Mouse (Mus musculus) v-Abl transformed pro-B cells (cell line): ENCODE data around the gene Casc1.
"Not testable (repeated sequence)": the region's sequence is repeated elsewhere in the genome, so short reads cannot be mapped to it uniquely, and the experiment has no call there.

Experiments
- in situ Hi-C, 2 experiments: fragments of 400-800 bp; cut with MboI; formaldehyde crosslinking; loops; one replicate each; pipeline ENCODE4 v1.15.1; 2025; ENCODE audit not compliant: unreplicated experiment in 2 of 2

The Casc1 gene

DNA sequence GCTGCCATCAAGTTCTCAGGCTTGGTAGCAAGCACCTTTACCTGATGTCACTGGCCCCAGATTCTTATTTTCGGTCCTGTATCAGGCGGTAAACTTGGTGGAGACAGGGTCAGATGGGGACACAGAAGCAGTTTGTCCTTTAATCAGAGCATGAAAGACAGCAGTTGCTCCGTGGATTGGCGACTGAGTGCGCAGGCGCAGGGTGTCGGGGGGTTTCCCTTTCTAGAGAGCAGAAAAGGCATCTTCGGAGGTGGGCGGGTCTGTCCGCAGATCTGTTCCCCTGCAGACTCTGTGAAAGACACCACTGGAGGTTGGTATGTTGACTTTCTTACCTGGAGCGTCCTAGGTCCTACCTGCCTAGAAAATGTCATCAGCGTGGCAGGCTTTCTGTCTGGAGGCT, 69.0 kb downstream of the Casc1 start:
- in situ Hi-C loops, result no loop called here

DNA sequence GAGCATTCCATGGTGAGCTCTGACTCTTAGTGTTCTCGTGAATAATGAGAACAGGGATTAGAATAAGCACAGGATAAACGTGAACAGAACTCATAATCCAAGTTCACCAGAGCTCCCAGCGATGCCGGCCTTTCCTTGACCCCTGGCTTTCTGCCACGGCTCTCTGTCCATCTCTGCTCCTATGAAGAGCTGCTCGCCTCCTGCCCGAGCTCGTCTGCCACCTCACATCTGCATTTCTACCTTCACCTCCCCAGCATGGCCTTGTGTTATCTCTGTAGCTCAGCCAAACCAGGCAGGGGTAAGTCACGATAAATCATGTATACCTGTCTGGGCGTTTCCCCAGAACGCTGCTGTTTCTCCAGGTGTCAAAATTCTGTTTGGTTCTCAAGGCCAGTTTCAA, 70.1 kb downstream of the Casc1 start:
- in situ Hi-C loops, result no loop called here

DNA sequence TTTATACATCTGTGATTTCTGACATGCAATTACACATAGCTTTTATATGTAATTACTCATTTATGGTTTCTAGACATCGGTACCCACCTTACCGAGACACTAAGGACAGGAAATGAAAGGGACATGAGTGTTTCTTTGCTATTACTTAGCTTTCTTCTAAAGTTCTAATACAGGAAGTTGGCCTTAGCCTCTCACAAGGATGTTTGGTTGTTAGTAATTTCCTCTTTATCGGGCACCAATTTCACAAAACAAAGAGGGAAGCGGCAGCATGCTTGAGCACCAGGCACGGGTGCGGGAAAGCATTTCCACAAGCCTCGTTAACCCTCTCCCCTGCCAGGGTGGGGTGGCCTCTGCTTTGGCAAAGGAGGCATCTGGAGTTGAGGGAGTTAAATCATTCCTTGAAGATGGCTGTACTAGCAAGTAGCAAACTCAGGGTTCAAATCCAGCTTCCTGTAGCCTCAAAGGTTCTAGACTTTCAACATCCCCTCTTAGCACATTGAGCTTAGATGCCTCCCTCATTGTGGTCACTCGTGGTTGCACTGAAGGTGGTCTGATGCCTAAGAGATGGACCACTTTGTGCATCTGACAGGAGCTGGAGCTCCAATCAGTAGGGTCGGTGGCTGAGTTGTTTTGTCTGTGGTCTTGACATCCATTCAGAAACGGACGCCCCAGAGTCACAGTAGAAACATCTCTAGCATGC, 70.9 kb downstream of the Casc1 start:
- in situ Hi-C loops, result no loop called here

DNA sequence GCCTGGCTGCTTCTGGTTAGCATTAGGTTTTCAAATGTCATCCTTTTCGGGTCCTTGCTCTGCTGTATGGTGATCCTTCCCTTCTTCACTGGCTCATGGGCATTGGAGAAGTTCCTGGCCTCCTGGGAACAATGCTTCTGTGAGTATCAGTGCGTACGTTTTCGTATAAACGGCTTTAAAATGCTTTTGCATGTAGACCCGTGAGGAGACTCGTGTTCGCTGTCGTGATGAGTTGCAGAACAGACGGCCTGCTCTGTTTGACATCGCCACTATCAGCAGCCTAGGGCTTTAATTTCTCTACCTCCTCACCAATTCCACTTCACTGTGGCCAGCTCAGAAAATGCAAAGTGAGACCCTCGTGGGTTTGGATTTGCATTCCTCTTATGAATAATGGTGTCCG, 71.6 kb downstream of the Casc1 start:
- in situ Hi-C loops, result no loop called here

DNA sequence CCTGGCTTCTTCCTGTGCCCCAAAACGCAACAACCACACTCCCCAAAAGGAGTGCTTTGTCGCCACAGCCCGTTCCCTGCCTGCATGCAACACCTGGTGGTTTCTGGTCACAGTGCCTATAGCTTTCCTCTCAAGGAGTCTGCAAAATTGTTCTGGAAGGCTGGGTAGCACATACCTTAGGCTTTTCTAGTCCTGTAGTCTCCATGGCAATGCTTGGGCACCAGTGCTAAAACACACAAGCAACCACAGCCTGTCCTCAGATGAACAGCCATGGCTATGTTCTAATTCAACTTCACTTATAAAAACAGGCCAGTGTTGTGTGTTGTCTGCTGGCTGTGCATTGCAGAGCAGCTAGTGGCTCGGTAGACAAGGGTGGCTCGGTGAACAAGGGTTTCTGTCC, 74.0 kb downstream of the Casc1 start:
- in situ Hi-C loops, result no loop called here

DNA sequence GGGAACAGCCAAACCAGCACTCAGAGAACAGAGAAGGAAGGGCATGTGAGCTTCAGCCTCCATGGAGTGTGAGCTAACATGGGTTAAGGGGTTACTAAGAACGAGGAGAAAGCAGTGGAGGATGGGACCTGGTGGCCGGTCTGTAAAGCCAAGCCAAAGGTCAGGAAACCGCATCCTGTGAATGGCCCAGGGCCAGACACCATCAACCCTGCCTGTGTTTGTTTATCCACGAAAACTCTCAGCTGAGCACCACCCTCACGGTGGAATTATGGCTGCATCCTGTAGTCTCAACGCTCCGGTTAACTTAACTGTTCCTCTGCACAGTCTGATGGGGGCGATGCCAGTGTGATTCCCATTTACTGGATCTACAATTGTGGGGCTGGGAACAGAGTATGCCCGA, 75.0 kb downstream of the Casc1 start:
- in situ Hi-C loops, result no loop called here

DNA sequence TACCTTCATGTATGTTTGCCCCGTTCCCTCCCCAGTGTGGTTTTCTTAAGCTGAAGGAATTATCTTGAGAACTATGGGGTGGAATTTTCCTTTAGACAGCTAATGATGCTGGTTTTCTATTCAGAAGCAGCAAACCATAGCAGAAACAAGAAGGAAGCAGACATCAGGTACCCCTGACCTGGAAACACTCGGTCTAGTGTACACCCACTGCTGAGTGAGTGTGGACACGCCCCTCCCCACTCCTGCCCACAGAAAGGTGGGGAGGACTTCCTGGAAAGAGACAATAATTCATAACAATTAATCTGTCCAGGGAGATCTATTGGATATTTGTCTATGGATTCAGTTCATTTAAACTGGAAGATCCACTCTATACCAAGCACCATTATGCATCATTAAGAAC, 75.5 kb downstream of the Casc1 start:
- in situ Hi-C loops, result no loop called here

DNA sequence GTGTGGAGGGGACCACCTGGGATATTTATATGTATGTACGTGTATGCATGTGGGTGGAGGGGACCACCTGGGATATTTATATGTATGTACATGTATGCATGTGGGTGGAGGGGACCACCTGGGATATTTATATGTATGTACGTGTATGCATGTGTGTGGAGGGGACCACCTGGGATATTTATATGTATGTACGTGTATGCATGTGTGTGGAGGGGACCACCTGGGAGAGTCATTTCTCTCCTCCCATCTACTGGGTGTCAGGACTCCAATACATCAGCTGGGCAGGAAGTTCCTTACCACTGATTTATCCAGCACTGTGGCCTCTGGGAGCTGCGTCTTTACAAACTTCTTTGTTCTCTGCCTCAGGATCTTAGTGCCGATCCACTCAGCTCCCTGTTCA, 77.8 kb downstream of the Casc1 start:
- in situ Hi-C loops, result not testable (repeated sequence)

DNA sequence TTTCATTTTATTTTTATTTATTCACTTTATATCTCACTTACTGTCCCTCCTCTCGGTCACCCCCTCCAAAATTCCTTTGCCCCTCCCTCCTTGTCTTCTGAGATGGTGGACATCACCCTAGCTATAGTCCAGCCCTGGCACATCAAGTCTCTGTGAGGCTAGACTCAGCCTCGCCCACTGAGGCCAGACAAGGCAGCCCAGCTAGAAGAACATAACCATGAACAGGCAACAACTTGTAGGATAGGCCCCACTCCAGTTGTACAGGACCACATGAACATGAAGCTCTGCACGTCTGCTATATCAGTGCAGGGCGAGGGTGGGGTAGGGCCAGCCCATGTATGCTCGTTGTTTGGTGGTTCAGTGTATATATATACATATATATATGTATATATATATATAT, 78.8 kb downstream of the Casc1 start:
- in situ Hi-C loops, result no loop called here

DNA sequence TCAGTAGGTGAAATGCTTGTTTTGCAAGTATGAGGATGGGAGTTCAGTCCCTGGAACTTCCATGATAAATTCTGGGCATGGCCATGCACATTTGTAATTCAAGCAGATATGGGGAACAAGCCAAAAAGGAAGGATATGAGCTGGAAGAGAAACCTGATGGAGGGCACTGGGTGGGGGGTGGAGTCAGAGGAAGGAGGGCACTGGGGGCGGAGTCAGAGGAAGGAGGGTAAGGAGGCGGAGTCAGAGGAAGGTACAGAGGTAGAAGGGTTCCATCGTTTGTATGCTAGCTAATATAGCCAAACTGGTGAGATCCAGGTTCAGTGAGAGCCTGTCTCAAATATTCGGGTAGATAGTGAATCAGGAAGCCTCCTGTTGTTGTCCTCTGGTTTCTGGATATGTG, 81.2 kb downstream of the Casc1 start:
- in situ Hi-C loops, result loop anchor here (5.0 to 10.0 kb wide), 2 partner anchors 37 to 725 kb away; no protein-coding TSS in a partner anchor

DNA sequence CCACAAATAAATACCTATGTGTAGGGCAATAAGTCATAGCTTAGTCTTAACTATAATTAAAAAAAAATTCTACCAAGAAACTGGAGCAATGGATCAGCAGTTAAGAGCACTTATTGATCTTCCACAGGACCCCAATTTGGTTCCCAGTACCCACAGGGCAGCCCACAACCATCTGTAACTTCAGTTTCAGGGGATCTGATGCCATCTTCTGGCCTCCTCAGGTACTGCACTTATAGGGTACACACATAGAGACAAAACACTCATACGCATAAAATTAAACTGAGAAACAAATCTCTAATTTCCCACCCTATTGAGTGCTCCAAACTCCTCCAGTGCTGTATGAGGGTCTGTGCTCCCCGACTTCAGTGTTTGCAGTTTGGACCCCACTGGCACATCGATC, 83.2 kb downstream of the Casc1 start:
- in situ Hi-C loops, result loop anchor here (5.0 to 10.0 kb wide), 2 partner anchors 35 to 727 kb away; no protein-coding TSS in a partner anchor

DNA sequence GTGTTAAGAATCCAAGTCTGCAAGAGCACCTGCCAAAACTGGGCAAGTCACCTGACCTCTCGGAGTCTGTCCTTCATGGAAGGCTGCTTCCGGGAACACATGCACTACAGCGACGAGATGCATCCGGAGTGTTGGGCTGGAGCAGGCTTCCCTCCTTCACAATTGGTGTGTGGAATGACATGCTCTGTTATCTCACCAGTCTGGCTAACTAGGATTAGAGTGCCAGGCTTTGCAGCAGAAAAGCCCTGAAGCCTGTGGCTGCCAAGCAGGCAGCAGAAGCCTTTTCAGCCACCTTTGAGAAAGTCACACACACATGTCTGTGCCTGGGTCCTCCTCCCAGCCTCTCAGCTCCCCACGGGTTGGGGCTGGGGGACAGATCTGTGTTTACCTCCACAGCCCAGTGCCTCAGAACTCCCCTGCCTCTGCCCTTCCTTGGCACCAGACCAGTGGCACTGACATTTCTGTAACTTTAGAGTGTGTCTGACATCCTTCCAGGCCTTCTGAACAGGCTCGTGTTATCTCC, 85.2 kb downstream of the Casc1 start:
- in situ Hi-C loops, result loop anchor here (5.0 to 10.0 kb wide), 2 partner anchors 33 to 729 kb away; no protein-coding TSS in a partner anchor
